Mouse (Mus musculus) liver, embryonic 14.5 days (tissue): Measurements from ENCODE around the gene Slc25a4.
A peak's percentile ranks its signal among the peaks of the same experiment; 100 is the strongest.

Experiments used
- CTCF ChIP-seq: IDR thresholded peaks from 2 replicates; pipeline ENCODE4 v1.5.1; 2016; ENCODE audit warnings: antibody characterized with exemption, low read depth, control low read depth
- EP300 ChIP-seq: IDR thresholded peaks from 2 replicates; pipeline ENCODE4 v1.6.1; 2016; ENCODE audit warnings: antibody characterized with exemption, low read depth

DNA sequence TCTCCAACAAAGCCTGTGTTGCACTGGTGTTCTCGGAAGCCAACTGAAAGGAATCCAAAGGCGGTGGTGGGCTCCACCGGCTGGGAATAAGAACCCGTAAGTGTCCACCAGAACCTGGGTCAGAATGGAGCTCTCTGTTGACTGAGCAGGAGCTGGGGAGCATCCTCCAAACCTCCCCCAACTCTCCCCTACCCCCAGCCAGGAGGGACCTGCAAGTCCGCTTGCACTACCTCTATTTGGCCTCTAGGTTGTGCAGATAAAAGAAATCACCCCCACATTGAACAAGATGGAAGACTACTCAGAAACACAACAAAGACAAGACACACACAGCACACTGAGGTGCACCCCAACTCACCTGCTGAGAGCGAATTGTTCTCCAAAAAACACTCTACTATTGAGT, 8.7 kb downstream of the Slc25a4 start:
- TF ChIP-seq CTCF (peak; percentile 36; the same call in 1 of the 2 replicates), EP300 (no peak)
